Mouse (Mus musculus): ENCODE measurements around the gene Mrgprd. TPM values are rescaled to one million over a fixed set of nuclear protein-coding genes. Genes with fewer than 3 reads are reported as not detected.

The Mrgprd gene
- polyA plus RNA-seq, 1 experiment from 2014 or later = not detected

Other genes starting within 250 kb of the Mrgprd start
- gene 1810010D01Rik, start 106.7 kb upstream of the Mrgprd start, polyA plus RNA-seq (2014; fragmentation: Nextera tagmentation; extraction: Ambion mirVana) = not detected in 2 replicates
- 2.1 and 3.1 TPM in 2 replicates for gene Tpcn2, start 30.8 kb upstream of the Mrgprd start, polyA plus RNA-seq (2014; fragmentation: Nextera tagmentation; extraction: Ambion mirVana)
- gene Mrgprf, start 14.0 kb upstream of the Mrgprd start, polyA plus RNA-seq (2014; fragmentation: Nextera tagmentation; extraction: Ambion mirVana) = 0.11 and 0.17 TPM in 2 replicates

Measured in heart, embryonic 11.5 days (tissue).